Mouse (Mus musculus) embryonic fibroblast, embryonic 13.5 days (primary cell): ENCODE data around the gene Rdh16f2. TPM values are rescaled to one million over a fixed set of nuclear protein-coding genes. Genes with fewer than 3 reads are reported as not detected.
"Not testable (repeated sequence)": the region's sequence is repeated elsewhere in the genome, so short reads cannot be mapped to it uniquely, and the experiment has no call there.

Experiments used
- H3K27ac ChIP-seq: 2 replicates; pipeline ENCODE4 v1.5.1; 2012; ENCODE audit warnings: low read length, control low read depth, inconsistent platforms; ENCODE audit not compliant: insufficient read depth
- H3K4me1 ChIP-seq: 2 replicates; pipeline ENCODE4 v1.6.1; 2011; ENCODE audit warnings: low read length; ENCODE audit not compliant: control insufficient read depth, insufficient read depth
- H3K4me3 ChIP-seq: 2 replicates; pipeline ENCODE4 v1.5.1; 2011; ENCODE audit warnings: mild to moderate bottlenecking, control low read depth, low read length; ENCODE audit not compliant: insufficient read depth
- CTCF ChIP-seq: IDR thresholded peaks from 2 replicates; pipeline ENCODE4 v1.5.1; 2011; ENCODE audit warnings: mild to moderate bottlenecking, control low read depth, low read length, moderate library complexity, borderline replicate concordance; ENCODE audit not compliant: insufficient read depth
- POLR2A ChIP-seq: IDR thresholded peaks from 2 replicates; pipeline ENCODE4 v1.6.1; 2011; ENCODE audit warnings: low read depth, mild to moderate bottlenecking, control low read depth, low read length, moderate library complexity
- polyA plus RNA-seq: library from polyadenylated mRNA; stranded (reverse); fragments of >200 nt; gene quantifications from 2 replicates; pipeline ENCODE4 v1.2.4, GENCODE M21; 2011; ENCODE audit warnings: low read depth; ENCODE audit not compliant: missing spikeins, insufficient read length

Gene Rdh16f2
- polyA plus RNA-seq, 1 experiment, result not detected

GRCm38 (mm10) chr10:127906138-127906537 is 39.9 kb downstream of the Rdh16f2 start:
- Histone ChIP-seq H3K27ac (no peak overlapping the region), H3K4me1 (no peaks in the 10 kb centered on the region), H3K4me3 (no peak overlapping the region)
- TF ChIP-seq CTCF, result no peak
- no peak for TF ChIP-seq POLR2A

GRCm38 (mm10) chr10:127907386-127907951 is 41.2 kb downstream of the Rdh16f2 start:
- no peak overlapping the region for H3K27ac ChIP-seq
- H3K4me3 ChIP-seq, result no peak overlapping the region
- H3K4me1 ChIP-seq, result no peaks in the 10 kb centered on the region
- no peak for TF ChIP-seq POLR2A

GRCm38 (mm10) chr10:127915578-127915977 is 49.3 kb downstream of the Rdh16f2 start:
- TF ChIP-seq POLR2A (no peak), CTCF (no peak)
- Histone ChIP-seq H3K4me3 (no peak overlapping the region), H3K4me1 (no peaks in the 10 kb centered on the region), H3K27ac (no peak overlapping the region)

- not testable (repeated sequence) for H3K27ac ChIP-seq, H3K4me3 ChIP-seq, H3K4me1 ChIP-seq
These were observed 50.9 kb downstream of the Rdh16f2 start for GRCm38 (mm10) chr10:127917183-127917582.

GRCm38 (mm10) chr10:127917651-127918050 is 51.4 kb downstream of the Rdh16f2 start:
- Histone ChIP-seq H3K4me1 (no peaks in the 10 kb centered on the region), H3K27ac (no peak overlapping the region), H3K4me3 (no peak overlapping the region)
- TF ChIP-seq CTCF (no peak), POLR2A (no peak)

GRCm38 (mm10) chr10:127922241-127922640 is 56.0 kb downstream of the Rdh16f2 start:
- H3K27ac ChIP-seq, result no peak overlapping the region
- peaks cover 10% of the 10 kb centered on the region; the same call in 1 of the 2 replicates for H3K4me1 ChIP-seq
- TF ChIP-seq CTCF (no peak), POLR2A (no peak)
- no peak overlapping the region for H3K4me3 ChIP-seq

- Histone ChIP-seq H3K4me3 (no peak overlapping the region), H3K4me1 (peaks cover 10% of the 10 kb centered on the region; the same call in 1 of the 2 replicates), H3K27ac (no peak overlapping the region)
- TF ChIP-seq CTCF (no peak), POLR2A (no peak)
These were observed 56.8 kb downstream of the Rdh16f2 start for GRCm38 (mm10) chr10:127923024-127923423.

GRCm38 (mm10) chr10:127924597-127925378 is 58.5 kb downstream of the Rdh16f2 start:
- Histone ChIP-seq H3K4me1 (peaks cover 10% of the 10 kb centered on the region; the same call in 1 of the 2 replicates), H3K4me3 (no peak overlapping the region), H3K27ac (peak overlapping the region; percentile 41)
- no peak for TF ChIP-seq POLR2A
- no peak for TF ChIP-seq CTCF

Other genes starting within 250 kb of the Rdh16f2 start
- gene Lrp1, start 245.3 kb upstream of the Rdh16f2 start, polyA plus RNA-seq, result 387 and 453 TPM in 2 replicates
- gene Stat6, start 223.5 kb upstream of the Rdh16f2 start, polyA plus RNA-seq, result 55.1 and 55.8 TPM in 2 replicates
- gene Nemp1, start 199.6 kb upstream of the Rdh16f2 start, polyA plus RNA-seq, result 8.5 and 10.6 TPM in 2 replicates
- 69.7 and 77.8 TPM in 2 replicates for gene Nab2, start 197.9 kb upstream of the Rdh16f2 start, polyA plus RNA-seq
- gene Myo1a, start 161.3 kb upstream of the Rdh16f2 start, polyA plus RNA-seq, result 0.51 TPM in 1 of 2 replicates, not detected in the other
- not detected in 2 replicates for gene Tac2, start 142.0 kb upstream of the Rdh16f2 start, polyA plus RNA-seq
- gene Zbtb39, start 126.9 kb upstream of the Rdh16f2 start, polyA plus RNA-seq, result 5.4 and 5.8 TPM in 2 replicates
- gene Gpr182, start 114.7 kb upstream of the Rdh16f2 start, polyA plus RNA-seq, result not detected in 2 replicates
- 0.17 and 0.30 TPM in 2 replicates for gene Rdh1, start 106.8 kb upstream of the Rdh16f2 start, polyA plus RNA-seq
- not detected in 2 replicates for gene Rdh16f1, start 106.7 kb upstream of the Rdh16f2 start, polyA plus RNA-seq
- 0.76 and 0.78 TPM in 2 replicates for gene Rdh9, start 90.1 kb upstream of the Rdh16f2 start, polyA plus RNA-seq
- gene Rdh16, start 65.3 kb upstream of the Rdh16f2 start, polyA plus RNA-seq, result 0.18 TPM in 1 of 2 replicates, not detected in the other
- not detected in 2 replicates for gene Rdh19, start 16.5 kb upstream of the Rdh16f2 start, polyA plus RNA-seq
- gene Rdh7, start 22.3 kb downstream of the Rdh16f2 start, polyA plus RNA-seq, result not detected in 2 replicates
- gene Sdr9c7, start 32.0 kb downstream of the Rdh16f2 start, polyA plus RNA-seq, result not detected in 2 replicates
- not detected in 2 replicates for gene Hsd17b6, start 141.1 kb downstream of the Rdh16f2 start, polyA plus RNA-seq
- gene Prim1, start 148.7 kb downstream of the Rdh16f2 start, polyA plus RNA-seq, result 21.8 and 30.9 TPM in 2 replicates
- gene Naca, start 169.1 kb downstream of the Rdh16f2 start, polyA plus RNA-seq, result 887 and 940 TPM in 2 replicates
- gene Ptges3, start 192.5 kb downstream of the Rdh16f2 start, polyA plus RNA-seq, result 270 and 308 TPM in 2 replicates
- 979 and 1,112 TPM in 2 replicates for gene Atp5b, start 216.8 kb downstream of the Rdh16f2 start, polyA plus RNA-seq
- gene Baz2a, start 225.1 kb downstream of the Rdh16f2 start, polyA plus RNA-seq, result 32.4 and 36.8 TPM in 2 replicates